ENCODE assay signal across 8 mouse cellular contexts in genomic region chr16:17276164-17277151, GRCm38 (mm10). TPM values are rescaled to one million over a fixed set of nuclear protein-coding genes. Genes with fewer than 3 reads are reported as not detected.
DNase-seq lines count a peak whose midpoint lies in the region; ATAC-seq and TF ChIP-seq lines count a peak whose summit lies in the region.

No protein-coding gene starts in this region.

- no peak for TF ChIP-seq CTCF in Patski (IDR thresholded peaks at IDR 0.05)

- no peaks in the 10 kb centered on the region for H3K9me3 ChIP-seq in hindbrain, embryonic 14.5 days (ENCODE audit: control insufficient read depth, low read length)

- POLR2A ChIA-PET in Patski (lab: Charles Lee) = no interaction called here

- peaks cover 28% of the 10 kb centered on the region for H3K36me3 ChIP-seq in hindbrain, embryonic 14.5 days (replicated peaks; ENCODE audit: control insufficient read depth, insufficient read depth)

- WGBS in hindbrain, embryonic 14.5 days = under 1% methylated on average over 62 of the region's 62 CpGs

- peak overlapping the region; percentile 79 for H3K4me2 ChIP-seq in hindbrain, embryonic 14.5 days (replicated peaks)

- ATAC-seq in Patski = peak; percentile 89
- peak; percentile 87 for ATAC-seq in hindbrain, embryonic 14.5 days (ENCODE audit: low FRiP score)

- in situ Hi-C loops in Patski (cut with MboI; ENCODE audit: low pct_unique_long_range_greater_than_20kb) = no loop called here

- peaks cover 20% of the 10 kb centered on the region; the same call in 1 of the 2 replicates for H3K4me1 ChIP-seq in hindbrain, embryonic 14.5 days (replicated peaks; ENCODE audit: control insufficient read depth, insufficient read depth, low read length)

- peak overlapping the region; percentile 62 for H3K9ac ChIP-seq in hindbrain, embryonic 14.5 days

- H3K4me3 ChIP-seq in hindbrain, embryonic 14.5 days (replicated peaks; ENCODE audit: low read length) = peak overlapping the region; percentile 46

- no peaks in the 10 kb centered on the region for H3K27me3 ChIP-seq in Patski
- H3K27me3 ChIP-seq in hindbrain, embryonic 14.5 days (ENCODE audit: control insufficient read depth, insufficient read depth, low read length) = peaks cover 33% of the 10 kb centered on the region

- peak overlapping the region; percentile 74 for H3K27ac ChIP-seq in hindbrain, embryonic 14.5 days

- CTCF ChIA-PET in Patski (lab: Charles Lee) = interaction anchor here (0.6 to 1.6 kb wide), 7 partner anchors 11 to 367 kb away, joined by 3 to 24 read pairs (median 3); partner anchors contain the start of gene Rimbp3

- peak; percentile 20 for DNase-seq in Patski (ENCODE audit: low read depth, low spot score)
- peak; percentile 94 to 96 for DNase-seq in cerebellum, postnatal 14 days
- peak; percentile 90 to 91 for DNase-seq in frontal cortex, postnatal 25 days (ENCODE audit: low spot score in 2 of 2)
- DNase-seq in hindbrain, embryonic 14.5 days (ENCODE audit: low spot score) = peak; percentile 91
- peak; percentile 89 to 91 for DNase-seq in layer of hippocampus, postnatal 36 days
- DNase-seq in lung, postnatal 36 days = peak; percentile 97
- peak; percentile 94 for DNase-seq in retina, postnatal 1 day
- peak; percentile 87 to 91 for DNase-seq in urinary bladder, adult 18-20 months (ENCODE audit: low spot score in 2 of 2)

RNA-seq across cellular contexts. Expression of gene Tmem191c, which starts 0.6 kb away (rescaled TPM):
- 9.2 TPM for polyA plus RNA-seq in Patski (2021)
- polyA plus RNA-seq in hindbrain, embryonic 14.5 days (2014; fragmentation: Nextera tagmentation; extraction: Ambion mirVana) = 36.6 and 45.7 TPM in 2 replicates
- total RNA-seq in layer of hippocampus, postnatal 36 days (2021) = 100 to 1,000 TPM in 1 of 2 experiments, 10 to 100 TPM in 1; 91.2 to 112 TPM

RNA-seq across cellular contexts. Expression of gene Hic2, which starts 43.1 kb away (rescaled TPM):
- polyA plus RNA-seq in Patski (2021) = 1.6 TPM
- 5.1 and 5.5 TPM in 2 replicates for polyA plus RNA-seq in hindbrain, embryonic 14.5 days (2014; fragmentation: Nextera tagmentation; extraction: Ambion mirVana)
- total RNA-seq in layer of hippocampus, postnatal 36 days (2021) = 1 to 10 TPM; 4.5 to 5.9 TPM

RNA-seq across cellular contexts. Expression of gene Serpind1, which starts 54.7 kb away (rescaled TPM):
- 0.12 TPM for polyA plus RNA-seq in Patski (2021)
- 1.7 and 2.4 TPM in 2 replicates for polyA plus RNA-seq in hindbrain, embryonic 14.5 days (2014; fragmentation: Nextera tagmentation; extraction: Ambion mirVana)
- 1 to 10 TPM in 1 of 2 experiments, under 1 TPM in 1; 0.97 to 1.1 TPM for total RNA-seq in layer of hippocampus, postnatal 36 days (2021)

Comparison
In these comparisons a context has a peak if more than half of its experiments do, and no peak if none do; other contexts are left out.
1. Peak in every context shown above with its lines: DNase-seq, ATAC-seq, H3K4me3 ChIP-seq and H3K27ac ChIP-seq.
2. DNase-seq: peak in every context shown above with its lines; median percentile 97 in lung, postnatal 36 days; 95 in cerebellum, postnatal 14 days; 94 in retina, postnatal 1 day; 91 in hindbrain, embryonic 14.5 days; 90 in frontal cortex, postnatal 25 days; 90 in layer of hippocampus, postnatal 36 days; 89 in urinary bladder, adult 18-20 months; 20 in Patski.